Mouse (Mus musculus): ENCODE data around the gene Hoxb5.
A peak's percentile ranks its signal among the peaks of the same experiment; 100 is the strongest.

Hoxb5 gene

GRCm38 (mm10) chr11:96272024-96272921, 30.9 kb upstream of the Hoxb5 start:
- DNase-seq (ENCODE audit: low spot score), result no peak

DNA sequence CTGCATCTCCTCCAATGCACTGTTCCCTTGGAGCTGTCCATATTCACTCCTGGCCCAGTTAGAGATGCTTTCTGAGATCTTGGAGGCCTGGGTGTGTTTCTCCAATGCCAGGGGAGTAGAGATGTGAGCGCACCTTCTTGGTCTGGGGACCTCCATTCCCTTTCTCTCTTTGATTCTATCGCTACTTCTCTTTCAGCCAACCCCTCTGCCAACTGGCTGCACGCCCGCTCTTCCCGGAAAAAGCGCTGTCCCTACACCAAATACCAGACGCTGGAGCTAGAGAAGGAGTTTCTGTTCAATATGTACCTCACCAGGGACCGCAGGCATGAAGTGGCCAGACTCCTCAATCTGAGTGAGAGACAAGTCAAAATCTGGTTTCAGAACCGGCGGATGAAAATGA, 28.7 kb upstream of the Hoxb5 start:
- no peak for DNase-seq (ENCODE audit: low spot score)

DNA sequence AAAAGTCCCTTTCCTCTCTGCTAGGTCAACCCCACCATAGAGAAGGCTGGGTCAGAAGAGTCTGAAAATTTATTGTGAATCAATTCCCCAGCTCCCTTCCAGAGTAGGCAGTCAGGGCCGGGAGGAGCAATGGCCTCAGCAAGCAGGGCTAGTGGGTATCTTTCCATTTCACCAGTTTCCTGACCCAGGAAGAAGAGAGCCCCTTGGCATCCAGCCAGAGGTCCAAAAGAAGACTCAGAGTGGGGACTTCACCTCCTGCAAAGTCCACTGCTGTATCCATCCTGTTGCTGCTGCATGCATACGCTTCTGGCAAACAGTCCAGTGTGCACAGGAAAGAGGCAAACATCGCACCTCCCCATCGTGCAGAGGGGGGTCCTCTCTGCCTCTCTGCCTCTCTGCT, 27.2 kb upstream of the Hoxb5 start:
- DNase-seq (ENCODE audit: low spot score), result no peak

DNA sequence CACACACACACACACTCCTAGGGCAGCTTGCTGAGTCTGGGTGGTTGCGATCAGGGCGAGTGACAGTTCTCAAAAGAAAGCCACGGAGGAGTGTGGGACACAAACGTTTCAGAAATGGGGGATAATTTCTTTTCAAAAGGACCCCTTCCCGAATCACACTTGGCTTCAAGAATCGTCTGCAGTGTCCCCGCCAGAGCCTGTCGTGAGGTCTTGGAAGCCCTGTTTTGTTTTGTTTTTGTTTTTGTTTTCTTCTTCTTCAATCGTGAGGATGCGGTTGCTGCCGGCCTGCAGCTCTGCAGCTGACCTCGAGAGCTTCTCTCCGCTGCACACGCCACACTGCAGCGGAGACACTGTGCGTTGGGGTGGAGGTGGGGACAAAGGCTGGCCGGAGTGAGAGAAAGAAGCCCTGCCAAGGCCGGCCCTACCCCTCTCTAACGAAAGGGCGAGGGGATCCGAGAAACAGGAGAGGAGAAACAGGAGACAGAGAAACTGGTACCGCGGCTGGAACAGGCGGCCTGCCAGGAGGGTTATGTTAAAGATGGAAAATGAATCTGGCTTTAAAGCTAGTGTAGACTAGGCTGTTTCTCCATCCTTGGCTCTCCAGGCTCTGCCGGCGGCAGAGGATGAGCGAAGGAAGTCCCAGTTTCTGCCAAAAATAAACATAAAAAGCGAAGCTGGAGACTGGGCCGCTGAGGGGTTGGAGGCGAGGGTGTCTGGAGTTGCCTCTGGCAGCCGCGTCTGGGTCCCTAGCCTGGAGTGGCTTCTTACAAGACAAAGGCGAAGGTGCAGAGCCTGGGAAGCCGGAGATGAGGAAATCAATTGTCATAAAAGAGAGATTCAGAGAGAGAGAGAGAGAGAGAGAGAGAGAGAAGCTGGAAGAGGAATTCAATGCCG, 25.7 kb upstream of the Hoxb5 start:
- no peak for DNase-seq (ENCODE audit: low spot score)

GRCm38 (mm10) chr11:96278324-96278723, 24.8 kb upstream of the Hoxb5 start:
- no peak for DNase-seq (ENCODE audit: low spot score)

GRCm38 (mm10) chr11:96278773-96279172, 24.4 kb upstream of the Hoxb5 start:
- peak; percentile 88 for DNase-seq (ENCODE audit: low spot score)

DNA sequence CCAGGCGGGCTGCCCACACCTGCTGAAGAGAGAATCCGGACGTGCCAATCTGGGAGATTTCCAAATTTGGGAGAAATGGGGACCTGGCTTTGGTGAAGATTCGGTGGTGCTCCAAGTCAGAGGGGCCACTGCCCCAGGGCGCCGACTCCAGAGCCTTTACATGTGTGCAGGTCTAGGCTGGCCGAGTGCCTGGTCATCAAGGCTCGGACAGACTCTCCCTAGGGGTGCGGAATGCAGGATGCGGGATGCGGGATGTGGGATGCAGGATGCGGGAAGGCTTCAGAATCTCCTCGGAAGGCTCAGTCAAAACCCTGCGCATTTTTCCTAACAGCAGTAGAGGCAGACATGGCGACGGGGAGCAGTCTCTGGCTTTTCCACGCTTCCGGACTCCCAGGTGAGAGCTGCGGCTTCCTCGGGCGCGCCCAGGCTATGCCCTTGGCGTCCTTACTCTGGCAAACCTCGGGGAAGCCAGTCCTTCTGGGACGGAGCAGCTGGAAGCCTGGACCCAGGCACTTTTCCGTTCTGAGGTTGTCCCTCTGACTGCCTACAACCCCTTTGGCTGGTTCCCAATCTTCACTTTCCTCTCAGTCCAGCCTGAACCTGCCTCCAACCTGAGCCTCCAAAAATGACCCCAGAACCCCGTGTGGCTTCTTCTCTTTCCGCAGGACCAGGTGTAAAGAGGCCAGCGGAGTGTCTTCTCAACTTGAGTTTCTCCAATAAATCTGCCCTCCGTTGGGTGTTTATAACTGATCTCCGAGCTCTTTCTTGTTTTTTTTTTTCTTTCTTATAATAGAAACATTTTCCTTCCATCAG, 23.5 kb upstream of the Hoxb5 start:
- DNase-seq (ENCODE audit: low spot score), result no peak

GRCm38 (mm10) chr11:96280399-96281378, 22.4 kb upstream of the Hoxb5 start:
- DNase-seq (ENCODE audit: low spot score), result no peak

DNA sequence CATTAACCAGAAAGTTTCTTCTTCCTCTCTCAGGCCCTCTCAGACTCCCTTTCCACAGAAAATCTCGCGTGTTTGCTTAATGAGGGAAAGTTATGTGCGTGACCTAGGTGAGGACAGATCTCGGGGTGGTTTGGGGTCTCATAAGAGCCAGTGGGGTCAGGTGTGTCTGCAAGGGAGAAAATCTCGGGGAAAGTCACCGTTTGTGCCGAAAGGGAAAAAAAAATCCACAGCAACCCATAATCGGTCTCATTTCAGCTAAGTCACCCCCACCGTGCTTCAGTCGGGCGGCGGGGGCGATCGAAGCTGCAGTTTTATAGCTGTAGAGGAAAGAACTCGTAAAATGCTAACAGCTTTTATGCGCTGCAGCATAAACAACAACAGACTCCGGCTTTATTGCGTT, 21.7 kb upstream of the Hoxb5 start:
- no peak for DNase-seq (ENCODE audit: low spot score)

- DNase-seq (ENCODE audit: low spot score), result no peak
Observed at GRCm38 (mm10) chr11:96281855-96282570, 21.1 kb upstream of the Hoxb5 start, which contains the start of gene Hoxb8. TSS of gene Hoxb8 (plus strand) at chr11:96281905.

GRCm38 (mm10) chr11:96282795-96283430, 20.2 kb upstream of the Hoxb5 start:
- no peak for DNase-seq (ENCODE audit: low spot score)

- DNase-seq (ENCODE audit: low spot score), result no peak
Observed at GRCm38 (mm10) chr11:96284041-96284749, 18.9 kb upstream of the Hoxb5 start.

DNA sequence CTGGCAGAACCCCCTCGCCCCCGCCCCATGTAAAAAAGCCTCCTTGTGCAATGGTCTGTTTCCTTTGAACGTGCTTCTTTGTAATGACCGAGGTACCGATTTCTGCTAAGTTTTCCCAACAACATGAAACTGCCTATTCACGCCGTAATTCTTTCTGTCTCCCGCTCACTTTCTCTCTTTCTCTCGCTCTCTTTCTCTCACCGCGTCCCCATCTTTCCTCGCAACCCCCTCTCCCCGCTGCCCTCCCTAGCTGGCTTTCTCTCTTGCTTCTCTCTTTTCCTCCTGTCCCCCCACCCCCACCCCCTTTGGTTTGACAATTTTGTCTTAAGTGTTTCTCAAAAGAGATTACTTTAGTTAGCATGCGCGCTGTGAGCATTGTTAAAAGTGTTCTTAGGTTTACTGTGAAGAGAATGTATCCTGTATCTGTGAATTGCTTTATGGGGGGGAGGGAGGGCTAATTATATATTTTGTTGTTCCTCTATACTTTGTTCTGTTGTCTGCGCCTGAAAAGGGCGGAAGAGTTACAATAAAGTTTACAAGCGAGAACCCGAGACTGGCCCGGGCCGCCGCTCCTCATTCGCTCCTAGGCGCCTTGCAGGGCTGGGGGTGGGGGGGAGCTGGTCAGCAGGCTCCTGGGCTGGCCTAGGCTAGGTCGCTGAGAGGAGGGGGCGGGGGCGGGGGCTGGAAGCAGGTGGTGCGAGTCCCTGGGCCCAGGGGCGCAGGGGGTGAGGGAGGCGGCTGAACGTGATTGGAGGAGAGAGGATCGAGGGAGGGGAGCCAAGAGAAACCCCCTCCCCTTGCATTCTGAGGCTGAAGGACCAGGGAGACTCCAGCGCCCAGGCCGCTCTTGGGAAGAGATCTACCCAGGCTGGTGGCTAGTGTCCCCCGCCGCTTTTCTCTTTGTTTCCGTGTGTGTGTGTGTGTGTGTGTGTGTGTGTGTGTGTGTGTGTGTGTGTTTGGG, 18.1 kb upstream of the Hoxb5 start:
- DNase-seq (ENCODE audit: low spot score), result no peak

DNA sequence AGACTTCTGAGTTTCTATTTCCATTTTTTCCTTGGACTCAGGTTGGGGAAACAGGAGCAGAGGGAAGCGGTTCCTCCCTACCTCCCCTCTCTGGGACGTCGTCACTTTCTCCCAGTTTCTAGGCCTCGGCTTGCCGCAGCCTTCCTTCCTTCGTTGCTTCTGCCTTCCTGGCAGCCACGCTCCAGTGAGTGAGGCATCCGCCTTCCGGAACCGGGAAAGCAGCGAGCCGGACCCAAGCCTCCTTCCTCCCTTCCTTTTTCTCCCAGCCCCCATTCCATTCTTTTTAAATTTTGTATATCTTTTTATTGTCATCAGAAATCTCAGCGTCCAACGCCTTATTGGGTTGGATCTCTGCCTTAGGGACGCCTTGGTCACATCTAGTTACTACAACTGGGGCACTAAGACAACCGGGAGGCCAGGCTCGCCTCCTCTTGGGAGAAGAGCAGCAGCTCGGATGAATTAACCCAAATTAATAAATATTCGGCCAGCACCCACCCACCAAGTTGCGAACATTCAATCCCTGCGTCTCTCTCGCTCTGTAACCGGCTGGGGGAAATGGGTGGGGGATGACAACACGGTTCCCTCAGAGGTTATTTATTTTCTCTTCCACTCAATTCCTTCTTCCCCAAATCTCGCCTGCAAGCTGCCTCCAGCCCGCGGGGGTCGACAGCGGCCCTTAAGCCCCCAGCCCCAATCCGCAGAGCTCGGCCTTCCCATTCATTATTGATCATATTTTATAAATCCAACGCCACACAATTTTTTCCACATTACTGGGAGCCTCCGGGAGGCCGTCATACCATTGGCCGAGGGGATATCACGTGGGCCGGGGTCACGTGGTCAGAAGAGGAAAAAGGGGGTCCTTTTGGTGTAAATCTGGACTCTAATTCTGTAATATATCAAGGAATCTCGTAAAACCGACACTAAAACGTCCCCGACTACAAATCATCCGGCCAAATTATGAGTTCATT, 17.1 kb upstream of the Hoxb5 start, which contains the start of gene Hoxb7:
Gene Hoxb7, plus strand, starts transcription at position 853 of the 968 bp plus-strand sequence.
- DNase-seq (ENCODE audit: low spot score), result no peak

DNA sequence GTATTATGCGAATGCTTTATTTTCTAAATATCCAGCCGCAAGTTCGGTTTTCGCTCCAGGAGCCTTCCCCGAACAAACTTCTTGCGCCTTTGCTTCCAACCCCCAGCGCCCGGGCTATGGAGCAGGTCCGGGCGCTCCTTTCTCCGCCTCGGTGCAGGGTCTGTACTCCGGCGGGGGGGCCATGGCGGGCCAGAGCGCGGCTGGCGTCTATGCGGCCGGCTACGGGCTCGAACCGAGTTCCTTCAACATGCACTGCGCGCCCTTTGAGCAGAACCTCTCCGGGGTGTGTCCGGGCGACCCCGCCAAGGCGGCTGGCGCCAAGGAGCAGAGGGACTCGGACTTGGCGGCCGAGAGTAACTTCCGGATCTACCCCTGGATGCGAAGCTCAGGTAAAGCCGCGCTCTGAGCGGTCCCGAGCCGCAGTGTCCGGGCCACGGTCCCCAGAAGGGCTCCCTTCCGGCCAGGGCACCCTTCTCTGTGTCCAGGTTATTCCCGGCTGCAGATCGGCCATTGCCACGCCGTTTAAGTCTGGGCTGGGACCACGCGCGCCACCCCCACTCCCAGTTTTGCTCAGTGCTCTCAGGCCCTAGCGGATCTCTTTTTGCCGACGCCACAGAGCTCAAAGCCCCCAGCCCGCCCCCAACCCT, 16.3 kb upstream of the Hoxb5 start:
- DNase-seq (ENCODE audit: low spot score), result no peak

DNA sequence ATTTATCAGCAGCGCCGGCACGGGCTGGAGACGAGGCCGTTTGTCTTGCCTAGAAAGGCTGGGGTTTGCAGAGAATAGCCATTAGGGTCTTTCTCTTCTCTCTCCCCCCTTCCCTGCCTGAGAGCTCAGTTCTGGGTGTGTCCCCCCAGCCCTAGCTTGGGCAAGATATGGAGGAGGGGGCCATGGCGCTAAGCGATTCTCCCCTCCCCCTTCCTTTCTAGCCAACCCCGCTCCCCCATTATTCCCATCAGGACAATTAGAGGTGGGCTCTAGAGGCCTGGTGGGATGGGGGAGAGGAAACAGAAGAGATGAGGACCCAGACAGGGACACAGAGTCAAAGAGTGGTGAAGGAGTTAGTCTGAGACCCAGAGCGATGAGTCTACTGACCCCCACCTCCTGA, 15.7 kb upstream of the Hoxb5 start:
- no peak for DNase-seq (ENCODE audit: low spot score)

All from testis, postnatal 10 days (tissue).